Mouse (Mus musculus) midbrain, embryonic 10.5 days (tissue): ENCODE measurements at regions not wholly inside any gene's neighbourhood (a gene's known extent, or its start where the extent isn't known, plus 50 kb on each side); places are given as distances from the start of the nearest gene placed in this dataset.

Experiments
- DNase-seq: peaks from one replicate; pipeline ENCODE4 v3.0.0-alpha.2; 2017; ENCODE audit warnings: low spot score
- H3K27ac ChIP-seq: fragments of 300-500 bp; sonication (generic); replicated peaks from 2 replicates; pipeline ENCODE4 v1.5.1; 2016; ENCODE audit warnings: mild to moderate bottlenecking
- H3K27me3 ChIP-seq: fragments of 300-500 bp; sonication (generic); 2 replicates; pipeline ENCODE4 v1.6.1; 2016; ENCODE audit warnings: low read depth, mild to moderate bottlenecking; ENCODE audit not compliant: poor library complexity, severe bottlenecking
- H3K36me3 ChIP-seq: fragments of 300-500 bp; sonication (generic); 2 replicates; pipeline ENCODE4 v1.6.1; 2016; ENCODE audit warnings: mild to moderate bottlenecking, moderate library complexity
- H3K4me1 ChIP-seq: fragments of 300-500 bp; sonication (generic); 2 replicates; pipeline ENCODE4 v1.6.1; 2016
- H3K4me3 ChIP-seq: fragments of 300-500 bp; sonication (generic); 2 replicates; pipeline ENCODE4 v1.5.1; 2016; ENCODE audit warnings: mild to moderate bottlenecking, moderate library complexity
- H3K9me3 ChIP-seq: fragments of 300-500 bp; sonication (generic); replicated peaks from 2 replicates; pipeline ENCODE4 v1.6.1; 2016; ENCODE audit warnings: mild to moderate bottlenecking
- WGBS: fragments of 180-500 bp; shearing (Covaris S2); methylation state at CpG from one replicate; pipeline ENCODE4 v1.1.7; 2016; 5-methylcytosine and 5-hydroxymethylcytosine counted together

DNA sequence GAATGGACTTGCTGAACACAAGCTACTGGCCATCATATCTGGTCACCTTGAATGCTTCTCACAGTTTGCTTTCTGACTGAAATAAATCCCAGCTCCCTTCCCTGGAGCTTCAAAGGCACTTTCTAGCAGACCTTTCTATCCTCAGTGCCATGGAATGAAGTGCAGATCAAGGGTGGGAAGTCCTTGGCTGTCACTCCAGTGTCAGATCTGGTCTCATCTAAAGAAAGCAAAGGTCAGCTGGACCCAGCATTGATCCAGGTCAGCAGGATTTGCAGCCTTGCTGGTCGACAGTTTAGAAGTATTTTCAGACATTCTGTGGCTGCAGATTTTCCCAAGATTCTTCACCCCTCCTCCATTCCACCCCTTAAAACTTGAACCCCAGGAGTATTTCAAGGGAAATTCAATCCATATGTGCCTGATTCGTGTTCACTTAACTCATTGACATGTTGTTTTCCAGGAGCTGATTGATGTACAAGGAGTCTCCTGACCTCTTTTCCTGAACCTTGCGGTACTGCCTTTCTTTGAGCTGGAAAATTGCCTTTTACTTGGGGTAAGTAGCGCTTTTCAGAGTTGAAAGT, 116.2 kb upstream of the Mpped2 start:
- no peak for DNase-seq
- Histone ChIP-seq H3K27ac (no peak overlapping the region), H3K4me1 (0 out of 2 replicates have a peak, but pooled peaks cover 2% of the 10 kb centered on the region), H3K36me3 (no peaks in the 10 kb centered on the region), H3K4me3 (no peak overlapping the region), H3K27me3 (no peaks in the 10 kb centered on the region), H3K9me3 (no peaks in the 10 kb centered on the region)
- WGBS: 62% methylated on average over 4 of the region's 4 CpGs

DNA sequence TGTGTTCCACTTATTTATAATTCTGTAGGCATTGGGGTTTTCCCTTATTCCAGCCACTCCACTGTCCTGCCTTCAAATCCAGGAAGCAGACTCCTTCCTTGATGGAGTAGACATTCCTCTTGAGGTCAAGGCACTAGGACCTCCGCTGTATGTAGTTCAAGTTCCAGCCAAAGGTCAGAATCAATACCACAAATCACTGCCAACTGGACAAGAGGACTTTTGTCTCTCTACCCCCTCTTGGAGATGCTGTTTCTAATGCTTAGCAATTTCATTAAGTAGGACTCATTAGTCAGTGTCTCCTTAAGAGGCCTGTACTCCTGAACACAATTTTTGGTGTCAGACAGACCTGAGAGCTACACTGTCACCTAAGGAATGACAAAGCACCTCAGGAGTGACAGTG, 115.0 kb upstream of the Mpped2 start:
- no peak overlapping the region for H3K4me3 ChIP-seq
- no peaks in the 10 kb centered on the region for H3K9me3 ChIP-seq
- 0 out of 2 replicates have a peak, but pooled peaks cover 2% of the 10 kb centered on the region for H3K4me1 ChIP-seq
- no peak overlapping the region for H3K27ac ChIP-seq
- no peak for DNase-seq
- H3K36me3 ChIP-seq: no peaks in the 10 kb centered on the region
- H3K27me3 ChIP-seq: no peaks in the 10 kb centered on the region
- WGBS: 72% methylated on average over 1 of the region's 1 CpGs

DNA sequence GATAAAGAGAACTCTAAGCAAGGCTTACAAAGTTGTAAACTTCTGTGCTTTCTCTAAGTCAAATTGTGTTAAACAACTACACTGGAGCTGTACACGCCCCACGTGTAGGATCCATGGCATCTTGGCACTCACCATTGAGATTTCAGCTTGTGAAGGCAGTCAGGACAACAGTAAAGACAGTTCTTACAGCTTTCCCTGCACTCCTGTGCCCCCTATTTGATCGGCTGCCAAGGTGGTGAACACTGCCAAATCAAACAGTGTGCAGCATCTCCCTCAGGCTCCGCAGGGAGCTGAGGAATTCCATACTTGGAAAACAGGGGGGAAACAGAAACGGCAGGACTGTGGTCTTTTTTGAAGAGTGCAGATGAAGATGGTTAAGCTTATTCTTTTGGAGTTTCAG, 112.4 kb upstream of the Mpped2 start:
- H3K4me1 ChIP-seq: 0 out of 2 replicates have a peak, but pooled peaks cover 2% of the 10 kb centered on the region
- no peak overlapping the region for H3K4me3 ChIP-seq
- H3K9me3 ChIP-seq: no peaks in the 10 kb centered on the region
- H3K36me3 ChIP-seq: no peaks in the 10 kb centered on the region
- H3K27ac ChIP-seq: no peak overlapping the region
- no peaks in the 10 kb centered on the region for H3K27me3 ChIP-seq
- no peak for DNase-seq
- 77% methylated on average over 5 of the region's 5 CpGs for WGBS

DNA sequence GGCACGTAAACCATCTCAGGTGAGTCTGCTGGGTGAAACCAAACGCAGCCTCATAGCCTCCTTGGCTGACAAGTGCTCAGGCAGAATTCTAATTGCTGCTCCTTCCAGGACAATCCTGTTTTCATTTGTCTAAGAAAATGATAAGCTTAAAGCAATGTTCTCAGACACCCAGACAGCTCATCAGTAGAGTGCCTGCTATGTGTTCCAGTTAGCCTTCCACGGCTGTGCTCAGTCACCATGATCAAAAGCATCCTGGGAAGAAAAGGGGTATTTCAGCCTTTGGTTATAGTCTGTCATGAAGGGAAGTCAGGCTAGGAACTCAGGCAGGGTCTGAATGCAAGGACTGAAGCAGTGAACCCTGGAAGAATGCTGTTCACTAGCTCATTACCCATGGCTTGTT, 71.8 kb upstream of the Mpped2 start:
- WGBS: 79% methylated on average over 3 of the region's 3 CpGs
- Histone ChIP-seq H3K27ac (no peak overlapping the region), H3K4me3 (no peak overlapping the region), H3K4me1 (peaks cover 6% of the 10 kb centered on the region), H3K36me3 (no peaks in the 10 kb centered on the region), H3K9me3 (no peaks in the 10 kb centered on the region), H3K27me3 (no peaks in the 10 kb centered on the region; the same call in 1 of the 2 replicates)
- DNase-seq: no peak

DNA sequence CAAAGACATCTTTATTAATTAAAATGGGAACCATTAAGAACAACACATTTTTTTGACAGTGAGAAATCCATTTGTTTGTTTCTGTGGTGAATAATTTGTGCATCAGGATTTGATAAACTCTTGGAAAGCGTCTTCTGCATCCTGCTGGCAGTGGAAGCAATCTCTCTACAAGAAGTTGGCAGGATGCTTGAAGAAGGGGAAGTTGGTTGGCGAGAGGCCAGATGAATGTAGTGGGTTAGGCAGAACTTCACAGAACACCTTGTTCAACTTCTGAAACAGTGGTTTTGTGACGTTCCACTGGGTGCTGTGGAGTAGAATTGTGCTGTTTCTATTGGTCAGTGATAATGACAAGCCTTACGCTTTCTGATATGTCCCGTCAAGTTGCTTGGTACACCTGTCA, 70.7 kb upstream of the Mpped2 start:
- Histone ChIP-seq H3K36me3 (no peaks in the 10 kb centered on the region), H3K4me3 (no peak overlapping the region), H3K27ac (no peak overlapping the region), H3K4me1 (peaks cover 6% of the 10 kb centered on the region), H3K27me3 (no peaks in the 10 kb centered on the region; the same call in 1 of the 2 replicates), H3K9me3 (no peaks in the 10 kb centered on the region)
- DNase-seq: no peak
- WGBS: 86% methylated on average over 5 of the region's 5 CpGs

DNA sequence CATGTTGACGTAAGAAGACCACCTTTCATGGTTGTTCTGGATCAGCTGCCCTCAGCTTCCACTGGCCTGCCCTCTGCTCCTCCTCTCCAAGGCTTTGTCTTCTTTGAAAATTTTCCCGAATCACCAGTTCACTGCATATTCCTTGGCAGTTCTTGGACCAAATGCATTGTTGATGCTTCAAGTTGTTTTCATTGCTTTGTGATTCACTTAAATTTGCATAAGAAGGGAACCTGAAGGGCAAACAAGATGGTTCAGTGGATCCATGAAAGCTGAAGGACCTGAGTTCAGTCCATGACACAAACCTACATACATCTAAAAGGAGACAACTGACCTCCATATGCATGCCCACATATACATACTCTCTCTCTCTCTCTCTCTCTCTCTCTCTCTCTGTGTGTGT, 69.4 kb upstream of the Mpped2 start:
- H3K27me3 ChIP-seq: no peaks in the 10 kb centered on the region; the same call in 1 of the 2 replicates
- no peak for DNase-seq
- H3K9me3 ChIP-seq: no peaks in the 10 kb centered on the region
- H3K4me1 ChIP-seq: peaks cover 6% of the 10 kb centered on the region
- 70% methylated on average over 2 of the region's 2 CpGs for WGBS
- no peaks in the 10 kb centered on the region for H3K36me3 ChIP-seq
- H3K4me3 ChIP-seq: no peak overlapping the region
- no peak overlapping the region for H3K27ac ChIP-seq

DNA sequence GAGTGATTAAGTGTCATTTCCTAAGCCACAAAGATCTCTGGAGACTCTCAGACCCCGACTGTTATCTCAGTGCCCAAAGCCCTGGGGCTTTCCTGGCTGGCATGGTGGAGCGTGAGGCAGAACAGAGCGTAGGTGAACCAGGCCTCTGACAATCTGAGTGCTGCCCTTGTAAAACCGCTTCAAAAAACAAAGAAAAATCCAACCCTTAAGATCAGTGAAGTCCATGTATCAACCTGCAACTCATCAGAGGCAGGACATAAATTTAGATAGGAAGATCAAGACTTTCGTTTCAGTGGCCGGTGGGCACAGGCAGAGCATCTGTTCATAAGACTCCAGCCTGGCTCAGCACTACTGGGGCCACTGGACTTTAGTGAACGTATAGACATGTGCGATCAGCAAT, 61.1 kb upstream of the Mpped2 start:
- no peaks in the 10 kb centered on the region for H3K4me1 ChIP-seq
- H3K27me3 ChIP-seq: no peaks in the 10 kb centered on the region
- WGBS: 90% methylated on average over 8 of the region's 8 CpGs
- no peak overlapping the region for H3K4me3 ChIP-seq
- H3K36me3 ChIP-seq: no peaks in the 10 kb centered on the region
- H3K27ac ChIP-seq: no peak overlapping the region
- H3K9me3 ChIP-seq: no peaks in the 10 kb centered on the region
- DNase-seq: no peak
